Mouse (Mus musculus): ENCODE results near the gene Swt1. TPM values are rescaled to one million over a fixed set of nuclear protein-coding genes. Genes with fewer than 3 reads are reported as not detected.

The Swt1 gene
- polyA plus RNA-seq, 1 experiment from 2014 or later, result 27.7 TPM

DNA sequence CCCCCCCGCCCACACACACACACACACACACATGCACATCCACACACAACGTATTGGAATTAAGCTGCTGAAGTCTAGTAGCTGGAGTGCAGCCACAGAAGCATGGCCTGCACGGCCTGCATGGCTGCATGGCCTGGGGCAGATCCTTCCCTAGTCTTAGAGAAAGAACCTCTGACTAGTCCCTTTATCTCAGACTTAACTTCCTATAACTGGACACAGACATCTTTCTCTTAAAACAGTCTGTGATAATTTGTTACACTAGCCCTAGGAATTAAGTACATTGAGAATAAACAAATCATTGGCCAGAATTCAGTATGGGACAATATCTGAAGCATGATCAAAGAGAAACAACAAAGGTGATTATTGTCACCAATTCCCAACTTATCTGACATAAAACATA, 85.9 kb downstream of the Swt1 start:
- Histone ChIP-seq H3K36me3 (ENCODE audit: control insufficient read depth, insufficient read depth, low read length) (no peaks in the 10 kb centered on the region), H3K9me3 (replicated peaks; ENCODE audit: control insufficient read depth, low read length) (no peaks in the 10 kb centered on the region), H3K4me2 (peak overlapping the region; percentile 83), H3K27ac (ENCODE audit: low read depth, low read length) (peak overlapping the region; percentile 95; the same call in 1 of the 2 replicates), H3K9ac (ENCODE audit: low read depth, low read length) (no peak overlapping the region), H3K4me1 (ENCODE audit: control insufficient read depth, insufficient read depth, low read length) (peaks cover 47% of the 10 kb centered on the region), H3K27me3 (ENCODE audit: control insufficient read depth, insufficient read depth, low read length) (no peaks in the 10 kb centered on the region), H3K4me3 (ENCODE audit: low read depth, low read length) (no peak overlapping the region)
- ATAC-seq (replicated peaks; ENCODE audit: insufficient number of reproducible peaks, low FRiP score, low TSS enrichment), result no peak
- WGBS (ENCODE audit: insufficient replicate concordance), result 51% methylated on average over 3 of the region's 3 CpGs

DNA sequence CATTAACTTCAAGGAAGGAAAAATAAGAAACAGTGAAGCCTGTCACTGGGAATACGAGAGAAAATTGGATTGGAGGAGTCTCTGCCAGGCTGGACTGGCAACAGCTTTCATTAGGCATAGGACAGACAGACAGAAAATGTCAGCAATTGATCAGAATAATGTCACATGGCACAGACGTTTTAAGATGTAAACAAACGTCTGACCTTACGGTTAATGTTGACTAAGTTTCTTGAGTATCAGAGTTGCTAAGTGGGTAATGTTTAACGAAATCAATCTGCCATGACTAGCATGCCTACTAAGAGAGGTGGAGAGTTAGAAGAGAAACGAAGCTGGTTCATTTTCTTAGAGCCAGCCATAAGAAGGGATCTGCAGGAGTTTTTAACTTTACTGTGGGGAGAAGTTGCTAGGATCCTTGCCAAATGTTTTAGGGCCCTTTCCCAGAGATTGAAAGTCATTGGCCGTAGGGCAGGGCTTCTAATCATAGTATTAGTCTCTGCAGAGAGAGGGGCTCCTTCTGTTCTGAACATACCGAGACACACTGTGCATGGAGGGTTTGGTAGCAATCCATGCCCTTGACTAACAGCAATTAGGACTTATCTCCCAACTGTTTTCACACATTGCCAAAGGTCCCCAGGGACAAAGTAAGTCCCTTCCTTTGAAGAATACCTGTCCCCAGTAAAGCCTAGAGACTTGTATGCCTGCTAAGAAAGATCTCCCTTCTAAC, 86.8 kb downstream of the Swt1 start:
- 52% methylated on average over 8 of the region's 8 CpGs for WGBS (ENCODE audit: insufficient replicate concordance)
- Histone ChIP-seq H3K4me2 (peak overlapping the region; percentile 20; the same call in 1 of the 2 replicates), H3K9me3 (replicated peaks; ENCODE audit: control insufficient read depth, low read length) (no peaks in the 10 kb centered on the region), H3K4me3 (ENCODE audit: low read depth, low read length) (no peak overlapping the region), H3K4me1 (ENCODE audit: control insufficient read depth, insufficient read depth, low read length) (peaks cover 42% of the 10 kb centered on the region), H3K36me3 (ENCODE audit: control insufficient read depth, insufficient read depth, low read length) (no peaks in the 10 kb centered on the region), H3K27ac (ENCODE audit: low read depth, low read length) (no peak overlapping the region), H3K27me3 (ENCODE audit: control insufficient read depth, insufficient read depth, low read length) (no peaks in the 10 kb centered on the region), H3K9ac (ENCODE audit: low read depth, low read length) (no peak overlapping the region)
- no peak for ATAC-seq (replicated peaks; ENCODE audit: insufficient number of reproducible peaks, low FRiP score, low TSS enrichment)

DNA sequence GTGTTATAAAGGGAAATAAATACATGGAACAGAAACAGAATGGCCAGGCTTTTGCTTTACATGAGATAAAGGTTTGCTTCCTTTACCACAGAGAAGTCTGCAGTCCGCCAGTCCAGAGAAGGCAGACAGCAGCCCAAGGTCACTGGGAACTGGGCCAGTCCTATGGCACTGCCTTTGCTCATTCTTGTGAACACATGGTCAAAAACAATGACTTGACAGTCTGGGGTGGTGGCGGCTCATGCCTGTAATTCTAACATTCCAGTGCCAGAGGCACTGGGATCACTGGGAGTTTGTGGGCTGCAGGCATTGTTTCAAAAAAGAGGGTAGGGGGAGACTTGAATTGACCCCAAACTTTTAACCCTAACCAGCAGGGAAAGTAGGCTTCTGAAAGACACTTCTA, 89.3 kb downstream of the Swt1 start:
- Histone ChIP-seq H3K27me3 (ENCODE audit: control insufficient read depth, insufficient read depth, low read length) (no peaks in the 10 kb centered on the region), H3K4me1 (ENCODE audit: control insufficient read depth, insufficient read depth, low read length) (peaks cover 42% of the 10 kb centered on the region), H3K4me2 (no peak overlapping the region), H3K36me3 (ENCODE audit: control insufficient read depth, insufficient read depth, low read length) (no peaks in the 10 kb centered on the region), H3K9ac (ENCODE audit: low read depth, low read length) (no peak overlapping the region), H3K9me3 (replicated peaks; ENCODE audit: control insufficient read depth, low read length) (no peaks in the 10 kb centered on the region), H3K4me3 (ENCODE audit: low read depth, low read length) (no peak overlapping the region), H3K27ac (ENCODE audit: low read depth, low read length) (peak overlapping the region; percentile 68; the same call in 1 of the 2 replicates)
- ATAC-seq (replicated peaks; ENCODE audit: insufficient number of reproducible peaks, low FRiP score, low TSS enrichment), result peak; percentile 70
- WGBS (ENCODE audit: insufficient replicate concordance), result 29% methylated on average over 2 of the region's 2 CpGs

DNA sequence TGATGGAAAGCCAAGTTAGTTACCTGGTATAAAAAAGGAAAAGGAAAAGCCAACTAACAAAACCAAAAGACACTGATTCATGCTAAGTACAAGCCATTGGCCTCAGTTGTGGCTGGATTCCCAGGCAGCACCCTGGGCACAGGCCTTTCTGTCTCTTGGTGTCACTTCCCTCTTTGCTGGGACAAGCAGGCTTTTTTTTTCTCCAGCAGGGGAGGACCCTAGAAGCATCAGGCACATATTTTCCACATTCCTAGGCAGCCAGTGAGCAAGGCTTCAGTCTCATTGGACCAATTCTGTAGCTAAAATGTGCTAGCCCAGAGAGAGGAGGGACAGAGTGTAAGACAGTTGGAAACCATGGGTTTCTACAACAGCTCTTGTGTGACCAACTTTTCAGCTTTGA, 90.0 kb downstream of the Swt1 start:
- Histone ChIP-seq H3K9ac (ENCODE audit: low read depth, low read length) (no peak overlapping the region), H3K27ac (ENCODE audit: low read depth, low read length) (peak overlapping the region; percentile 68; the same call in 1 of the 2 replicates), H3K4me1 (ENCODE audit: control insufficient read depth, insufficient read depth, low read length) (peaks cover 39% of the 10 kb centered on the region), H3K4me2 (no peak overlapping the region), H3K9me3 (replicated peaks; ENCODE audit: control insufficient read depth, low read length) (no peaks in the 10 kb centered on the region), H3K36me3 (ENCODE audit: control insufficient read depth, insufficient read depth, low read length) (no peaks in the 10 kb centered on the region), H3K27me3 (ENCODE audit: control insufficient read depth, insufficient read depth, low read length) (no peaks in the 10 kb centered on the region), H3K4me3 (ENCODE audit: low read depth, low read length) (no peak overlapping the region)
- no peak for ATAC-seq (replicated peaks; ENCODE audit: insufficient number of reproducible peaks, low FRiP score, low TSS enrichment)

DNA sequence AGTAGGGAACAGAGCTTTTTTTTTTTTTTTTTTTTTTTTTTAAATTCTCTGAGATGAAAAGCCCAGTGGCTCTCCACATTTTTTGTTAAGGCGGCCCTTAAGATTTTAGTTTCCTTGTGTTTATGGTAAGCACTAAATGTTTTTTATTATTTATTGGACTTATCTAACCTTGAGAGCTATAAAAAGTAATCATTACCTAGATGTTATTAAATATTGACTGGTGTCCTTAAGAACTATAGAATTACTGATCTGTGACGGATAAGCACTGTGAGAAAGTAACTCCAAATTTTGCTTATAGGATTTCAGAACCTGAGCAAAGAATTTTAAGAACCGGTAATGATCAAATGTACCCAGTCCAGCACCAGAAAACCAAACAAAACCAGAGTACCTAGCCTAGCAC, 95.4 kb downstream of the Swt1 start:
- Histone ChIP-seq H3K27me3 (ENCODE audit: control insufficient read depth, insufficient read depth, low read length) (no peaks in the 10 kb centered on the region), H3K9me3 (replicated peaks; ENCODE audit: control insufficient read depth, low read length) (no peaks in the 10 kb centered on the region), H3K4me3 (ENCODE audit: low read depth, low read length) (no peak overlapping the region), H3K9ac (ENCODE audit: low read depth, low read length) (no peak overlapping the region), H3K27ac (ENCODE audit: low read depth, low read length) (no peak overlapping the region), H3K4me2 (no peak overlapping the region), H3K4me1 (ENCODE audit: control insufficient read depth, insufficient read depth, low read length) (no peaks in the 10 kb centered on the region), H3K36me3 (ENCODE audit: control insufficient read depth, insufficient read depth, low read length) (no peaks in the 10 kb centered on the region)
- ATAC-seq (replicated peaks; ENCODE audit: insufficient number of reproducible peaks, low FRiP score, low TSS enrichment), result no peak
- 95% methylated on average over 3 of the region's 3 CpGs for WGBS (ENCODE audit: insufficient replicate concordance)

DNA sequence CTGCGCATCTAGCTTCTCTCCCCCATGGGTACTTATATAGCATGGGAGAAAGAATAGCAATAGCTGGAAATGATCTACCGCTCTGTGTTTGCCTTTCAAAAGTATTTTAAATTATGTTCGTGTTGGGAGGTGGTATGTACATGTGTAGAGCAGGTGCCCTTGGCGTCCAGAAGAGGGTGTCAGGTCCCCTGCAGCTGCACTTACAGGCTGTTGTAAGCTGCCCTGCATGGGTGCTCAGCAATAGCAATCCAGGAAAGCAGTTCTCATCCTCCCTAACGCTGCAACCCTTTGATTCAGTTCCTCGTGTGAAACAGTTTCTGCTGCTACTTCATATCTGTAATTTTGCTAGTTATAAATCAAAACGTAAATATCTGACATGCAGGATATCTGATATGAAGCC, 98.7 kb downstream of the Swt1 start:
- Histone ChIP-seq H3K27me3 (ENCODE audit: control insufficient read depth, insufficient read depth, low read length) (no peaks in the 10 kb centered on the region), H3K36me3 (ENCODE audit: control insufficient read depth, insufficient read depth, low read length) (no peaks in the 10 kb centered on the region), H3K9me3 (replicated peaks; ENCODE audit: control insufficient read depth, low read length) (no peaks in the 10 kb centered on the region), H3K4me3 (ENCODE audit: low read depth, low read length) (no peak overlapping the region), H3K27ac (ENCODE audit: low read depth, low read length) (no peak overlapping the region), H3K9ac (ENCODE audit: low read depth, low read length) (no peak overlapping the region), H3K4me2 (no peak overlapping the region), H3K4me1 (ENCODE audit: control insufficient read depth, insufficient read depth, low read length) (no peaks in the 10 kb centered on the region)
- no peak for ATAC-seq (replicated peaks; ENCODE audit: insufficient number of reproducible peaks, low FRiP score, low TSS enrichment)
- 75% methylated on average over 7 of the region's 7 CpGs for WGBS (ENCODE audit: insufficient replicate concordance)

DNA sequence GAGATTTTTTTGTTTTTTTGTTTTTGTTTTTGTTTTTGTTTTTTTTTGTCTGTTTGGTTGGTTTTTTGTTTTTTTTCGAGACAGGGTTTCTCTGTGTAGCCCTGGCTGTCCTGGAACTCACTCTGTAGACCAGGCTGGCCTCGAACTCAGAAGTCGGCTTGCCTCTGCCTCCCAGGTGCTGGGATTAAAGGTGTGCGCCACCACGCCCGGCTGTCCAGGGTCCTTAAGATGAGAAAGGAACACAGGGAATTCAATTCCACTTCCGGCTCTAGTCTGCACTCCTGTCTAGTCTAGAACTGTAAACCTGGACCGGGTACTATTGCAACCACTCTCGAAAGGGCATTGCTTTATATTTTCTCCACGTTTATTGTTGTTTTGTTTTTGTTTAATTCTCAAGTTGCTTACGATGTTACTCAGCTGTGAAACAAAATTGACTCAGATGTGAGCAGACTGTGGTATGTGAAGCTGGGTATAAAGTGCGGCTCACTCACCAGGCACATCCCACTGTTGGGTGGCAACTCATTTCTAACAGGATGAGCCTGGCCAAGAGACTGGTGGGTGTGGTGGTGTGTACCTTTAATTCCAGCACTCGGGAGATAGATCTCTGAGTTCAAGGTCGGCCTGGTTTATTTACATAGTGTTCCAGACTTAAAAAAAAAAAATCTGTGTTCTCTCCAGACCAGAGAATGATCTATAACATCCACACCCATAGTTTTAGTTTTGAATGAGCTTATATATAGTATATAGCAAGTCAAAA, 99.7 kb downstream of the Swt1 start:
- ATAC-seq (replicated peaks; ENCODE audit: insufficient number of reproducible peaks, low FRiP score, low TSS enrichment), result no peak
- H3K4me1 ChIP-seq (ENCODE audit: control insufficient read depth, insufficient read depth, low read length), result no peaks in the 10 kb centered on the region
- 83% methylated on average over 14 of the region's 14 CpGs for WGBS (ENCODE audit: insufficient replicate concordance)
- no peak overlapping the region for H3K4me2 ChIP-seq
- H3K27me3 ChIP-seq (ENCODE audit: control insufficient read depth, insufficient read depth, low read length), result no peaks in the 10 kb centered on the region
- no peaks in the 10 kb centered on the region for H3K36me3 ChIP-seq (ENCODE audit: control insufficient read depth, insufficient read depth, low read length)
- H3K27ac ChIP-seq (ENCODE audit: low read depth, low read length), result no peak overlapping the region
- no peak overlapping the region for H3K4me3 ChIP-seq (ENCODE audit: low read depth, low read length)
- H3K9me3 ChIP-seq (replicated peaks; ENCODE audit: control insufficient read depth, low read length), result no peaks in the 10 kb centered on the region
- H3K9ac ChIP-seq (ENCODE audit: low read depth, low read length), result no peak overlapping the region

DNA sequence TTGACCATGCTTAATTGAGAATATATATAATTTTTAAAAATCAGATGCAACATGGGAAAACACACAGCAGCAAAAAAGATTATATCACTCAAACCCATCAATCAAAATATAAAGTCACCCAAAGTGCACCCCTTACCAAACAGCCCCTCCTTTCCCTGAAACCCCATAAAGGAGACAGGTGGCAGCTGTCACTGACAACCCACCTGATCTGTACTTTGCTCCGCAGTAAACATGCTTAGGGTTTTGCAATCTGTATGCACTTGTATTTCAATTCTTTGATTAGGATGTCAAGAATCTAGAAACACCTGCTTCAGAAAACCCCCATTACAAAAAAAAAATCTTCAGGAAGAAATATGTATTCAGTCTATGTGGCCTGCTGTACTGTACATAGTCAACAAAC, 102.9 kb downstream of the Swt1 start:
- H3K27ac ChIP-seq (ENCODE audit: low read depth, low read length), result no peak overlapping the region
- no peak overlapping the region for H3K4me2 ChIP-seq
- H3K9me3 ChIP-seq (replicated peaks; ENCODE audit: control insufficient read depth, low read length), result no peaks in the 10 kb centered on the region
- no peaks in the 10 kb centered on the region for H3K4me1 ChIP-seq (ENCODE audit: control insufficient read depth, insufficient read depth, low read length)
- 83% methylated on average over 1 of the region's 1 CpGs for WGBS (ENCODE audit: insufficient replicate concordance)
- H3K4me3 ChIP-seq (ENCODE audit: low read depth, low read length), result no peak overlapping the region
- no peaks in the 10 kb centered on the region for H3K27me3 ChIP-seq (ENCODE audit: control insufficient read depth, insufficient read depth, low read length)
- H3K9ac ChIP-seq (ENCODE audit: low read depth, low read length), result no peak overlapping the region
- no peaks in the 10 kb centered on the region for H3K36me3 ChIP-seq (ENCODE audit: control insufficient read depth, insufficient read depth, low read length)
- no peak for ATAC-seq (replicated peaks; ENCODE audit: insufficient number of reproducible peaks, low FRiP score, low TSS enrichment)

DNA sequence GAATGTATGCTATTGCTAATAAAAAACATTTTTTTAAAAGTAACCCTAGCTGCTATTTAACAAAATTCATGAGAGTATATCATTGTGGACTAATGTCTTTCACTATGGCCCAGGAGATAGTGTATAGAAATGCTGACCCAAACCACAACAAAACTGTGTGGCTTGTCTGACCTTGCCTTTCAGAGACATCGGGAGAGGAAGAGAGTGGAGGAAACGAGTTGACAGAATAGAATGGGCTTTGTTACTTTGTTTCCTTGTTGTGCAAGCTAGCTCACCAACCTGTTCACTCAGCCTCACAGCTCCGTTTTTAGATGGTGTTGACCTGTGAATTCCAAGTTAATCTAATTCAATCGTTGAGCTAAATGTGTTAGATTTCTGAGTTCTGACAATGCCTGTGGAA, 107.8 kb downstream of the Swt1 start:
- no peak overlapping the region for H3K4me2 ChIP-seq
- ATAC-seq (replicated peaks; ENCODE audit: insufficient number of reproducible peaks, low FRiP score, low TSS enrichment), result no peak
- WGBS (ENCODE audit: insufficient replicate concordance), result 47% methylated on average over 4 of the region's 4 CpGs
- no peaks in the 10 kb centered on the region for H3K9me3 ChIP-seq (replicated peaks; ENCODE audit: control insufficient read depth, low read length)
- no peaks in the 10 kb centered on the region for H3K36me3 ChIP-seq (ENCODE audit: control insufficient read depth, insufficient read depth, low read length)
- H3K4me1 ChIP-seq (ENCODE audit: control insufficient read depth, insufficient read depth, low read length), result no peaks in the 10 kb centered on the region
- no peaks in the 10 kb centered on the region for H3K27me3 ChIP-seq (ENCODE audit: control insufficient read depth, insufficient read depth, low read length)
- no peak overlapping the region for H3K9ac ChIP-seq (ENCODE audit: low read depth, low read length)
- H3K4me3 ChIP-seq (ENCODE audit: low read depth, low read length), result no peak overlapping the region
- H3K27ac ChIP-seq (ENCODE audit: low read depth, low read length), result no peak overlapping the region

Measured in heart, embryonic 11.5 days (tissue).